Mouse (Mus musculus) small intestine, adult 2 months (tissue): ENCODE data around the gene Ift22. TPM values are rescaled to one million over a fixed set of nuclear protein-coding genes. Genes with fewer than 3 reads are reported as not detected.

ENCODE experiments used
- H3K27ac ChIP-seq: fragments of 200-500 bp; 2 replicates; pipeline ENCODE4 v1.5.1; 2012; ENCODE audit warnings: low read depth, low read length, control low read depth, inconsistent platforms; ENCODE audit not compliant: insufficient read depth
- H3K27me3 ChIP-seq: fragments of 200-500 bp; 2 replicates; pipeline ENCODE4 v1.6.1; 2012; ENCODE audit warnings: mild to moderate bottlenecking, moderate library complexity, low read length, inconsistent platforms; ENCODE audit not compliant: control insufficient read depth, insufficient read depth
- H3K36me3 ChIP-seq: fragments of 200-500 bp; 2 replicates; pipeline ENCODE4 v1.6.1; 2012; ENCODE audit warnings: mild to moderate bottlenecking, low read length, control low read depth, inconsistent platforms; ENCODE audit not compliant: control insufficient read depth, insufficient read depth
- H3K4me1 ChIP-seq: fragments of 200-500 bp; 2 replicates; pipeline ENCODE4 v1.6.1; 2012; ENCODE audit warnings: low read length, inconsistent platforms, mixed read lengths; ENCODE audit not compliant: control insufficient read depth, insufficient read depth, insufficient read length
- H3K4me3 ChIP-seq: fragments of 200-500 bp; 2 replicates; pipeline ENCODE4 v1.5.1; 2012; ENCODE audit warnings: low read depth, mild to moderate bottlenecking, control low read depth, inconsistent platforms, low read length, moderate library complexity
- CTCF ChIP-seq: fragments of 200-500 bp; IDR thresholded peaks from 2 replicates; pipeline ENCODE4 v1.5.1; 2012; ENCODE audit warnings: low read depth, mild to moderate bottlenecking, control low read depth, inconsistent platforms, low read length, moderate library complexity, mixed read lengths; ENCODE audit not compliant: insufficient replicate concordance, insufficient read length; ENCODE audit errors: extremely low read depth
- POLR2A ChIP-seq: fragments of 200-500 bp; IDR thresholded peaks from 2 replicates; pipeline ENCODE4 v1.6.1; 2012; ENCODE audit warnings: low read depth, mild to moderate bottlenecking, control low read depth, inconsistent platforms, low read length, moderate library complexity
- WGBS: fragments of 180-500 bp; shearing (Covaris S2); methylation state at CpG from one replicate; pipeline ENCODE4 v1.1.7; 2018; 5-methylcytosine and 5-hydroxymethylcytosine counted together
- polyA plus RNA-seq: library from polyadenylated mRNA; depleted of rRNA; stranded (reverse); fragments of >200 nt; gene quantifications from 2 replicates; pipeline ENCODE4 v1.2.3, GENCODE M21; 2012

Ift22 gene
- polyA plus RNA-seq, 1 experiment, result 11.1 TPM

DNA sequence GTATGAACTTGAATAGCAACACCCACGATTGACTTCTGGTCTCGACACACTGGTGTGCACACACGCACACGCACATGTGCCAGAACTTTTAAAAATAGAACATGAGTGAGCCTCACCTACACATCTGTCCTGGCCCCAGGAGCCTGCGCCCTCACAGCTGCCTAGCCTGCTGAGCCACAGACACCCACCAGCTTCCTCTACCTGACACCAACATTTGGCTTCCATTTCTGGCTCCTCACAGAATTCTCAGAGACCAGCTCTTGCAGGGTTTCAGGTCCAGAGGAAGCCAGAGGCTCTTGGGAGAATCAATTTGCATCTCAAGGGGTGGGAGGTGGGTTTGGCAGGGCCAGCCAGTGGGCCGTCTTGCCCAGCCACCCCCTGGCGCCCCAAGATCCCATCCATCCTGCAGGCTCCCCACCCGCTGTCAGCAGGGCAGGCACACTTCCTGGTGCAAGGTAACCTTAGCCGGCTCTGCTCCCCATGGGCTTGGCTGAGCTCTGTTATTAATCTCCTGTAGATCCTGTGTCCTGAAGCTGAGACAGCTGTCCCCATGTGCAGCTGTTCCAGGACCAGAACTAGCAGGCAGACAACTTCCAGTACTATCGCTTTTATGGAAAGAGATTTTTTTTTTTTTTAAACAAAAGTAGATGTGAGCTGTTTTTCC is 38.4 kb upstream of the Ift22 start:
- no peak for TF ChIP-seq POLR2A
- TF ChIP-seq CTCF, result no peak
- H3K27ac ChIP-seq, result no peak overlapping the region
- H3K27me3 ChIP-seq, result no peaks in the 10 kb centered on the region
- no peak overlapping the region for H3K4me3 ChIP-seq
- WGBS, result 49% methylated on average over 10 of the region's 10 CpGs
- no peaks in the 10 kb centered on the region for H3K4me1 ChIP-seq
- H3K36me3 ChIP-seq, result no peaks in the 10 kb centered on the region

DNA sequence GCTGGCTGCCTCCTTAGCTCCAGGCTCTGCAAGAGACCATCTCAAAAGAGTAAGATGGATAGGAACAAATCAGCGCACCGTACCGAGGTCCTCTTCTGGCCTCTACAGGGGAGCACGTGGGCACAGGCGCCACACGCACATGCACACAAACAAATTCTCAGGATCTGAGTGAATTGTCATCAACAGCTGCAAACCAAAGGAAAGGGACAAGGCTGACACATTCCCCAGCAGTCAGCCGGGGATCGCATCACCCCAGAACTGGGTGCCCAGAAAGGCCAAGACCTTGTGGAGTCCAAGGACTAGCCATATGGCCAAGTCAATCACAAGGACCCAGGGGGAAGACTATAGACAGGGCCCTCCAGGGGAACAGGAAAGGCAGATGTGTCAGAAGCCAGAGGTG is 35.5 kb upstream of the Ift22 start:
- Histone ChIP-seq H3K4me3 (no peak overlapping the region), H3K27me3 (no peaks in the 10 kb centered on the region), H3K4me1 (no peaks in the 10 kb centered on the region), H3K36me3 (no peaks in the 10 kb centered on the region), H3K27ac (no peak overlapping the region)
- TF ChIP-seq POLR2A (no peak), CTCF (no peak)
- 90% methylated on average over 8 of the region's 8 CpGs for WGBS

DNA sequence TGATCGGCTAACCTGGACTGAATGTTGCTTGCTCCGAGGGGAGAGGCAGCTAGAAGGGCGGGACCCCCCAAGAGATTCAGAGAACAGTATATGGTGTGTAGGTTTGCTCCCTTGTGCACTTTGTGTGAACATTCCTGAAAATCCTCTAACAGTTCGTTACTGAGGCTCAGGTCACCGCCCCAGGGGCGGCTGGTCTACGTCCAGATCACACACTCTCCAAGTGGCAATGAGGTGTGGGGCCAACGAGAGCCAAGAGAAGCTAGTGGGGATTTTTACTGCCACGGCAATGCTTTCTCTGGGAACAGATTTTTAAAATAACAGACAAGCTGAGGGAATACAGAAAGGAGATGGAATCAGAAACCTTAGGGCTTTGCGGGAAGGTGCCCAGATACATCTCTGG is 33.7 kb upstream of the Ift22 start:
- H3K27me3 ChIP-seq, result no peaks in the 10 kb centered on the region
- TF ChIP-seq CTCF, result no peak
- TF ChIP-seq POLR2A, result no peak
- no peaks in the 10 kb centered on the region for H3K4me1 ChIP-seq
- H3K4me3 ChIP-seq, result no peak overlapping the region
- no peaks in the 10 kb centered on the region for H3K36me3 ChIP-seq
- WGBS, result 68% methylated on average over 10 of the region's 10 CpGs
- H3K27ac ChIP-seq, result no peak overlapping the region

DNA sequence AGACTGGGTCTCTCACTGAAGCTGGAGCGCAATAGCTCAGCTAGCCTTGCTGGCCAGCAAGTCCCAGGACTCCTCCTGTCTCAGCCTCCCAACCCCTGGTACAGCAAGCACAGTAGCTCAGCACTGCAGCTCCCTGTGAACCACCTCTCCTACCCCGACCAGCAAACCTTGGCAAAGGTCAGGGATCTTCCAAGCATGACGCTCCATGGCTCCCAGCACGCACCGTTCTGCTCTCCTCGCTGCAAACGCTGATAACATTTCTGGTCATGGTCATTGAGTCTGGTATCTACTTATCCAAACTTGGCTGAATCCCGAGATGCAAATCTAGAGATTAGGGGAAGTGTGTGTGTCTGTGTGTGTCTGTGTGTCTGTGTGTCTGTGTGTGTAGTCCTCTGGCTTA is 27.8 kb upstream of the Ift22 start:
- no peaks in the 10 kb centered on the region for H3K4me1 ChIP-seq
- WGBS, result 61% methylated on average over 8 of the region's 8 CpGs
- H3K36me3 ChIP-seq, result no peaks in the 10 kb centered on the region
- H3K4me3 ChIP-seq, result no peak overlapping the region
- TF ChIP-seq CTCF (no peak), POLR2A (no peak)
- peaks cover 18% of the 10 kb centered on the region for H3K27me3 ChIP-seq
- H3K27ac ChIP-seq, result no peak overlapping the region

DNA sequence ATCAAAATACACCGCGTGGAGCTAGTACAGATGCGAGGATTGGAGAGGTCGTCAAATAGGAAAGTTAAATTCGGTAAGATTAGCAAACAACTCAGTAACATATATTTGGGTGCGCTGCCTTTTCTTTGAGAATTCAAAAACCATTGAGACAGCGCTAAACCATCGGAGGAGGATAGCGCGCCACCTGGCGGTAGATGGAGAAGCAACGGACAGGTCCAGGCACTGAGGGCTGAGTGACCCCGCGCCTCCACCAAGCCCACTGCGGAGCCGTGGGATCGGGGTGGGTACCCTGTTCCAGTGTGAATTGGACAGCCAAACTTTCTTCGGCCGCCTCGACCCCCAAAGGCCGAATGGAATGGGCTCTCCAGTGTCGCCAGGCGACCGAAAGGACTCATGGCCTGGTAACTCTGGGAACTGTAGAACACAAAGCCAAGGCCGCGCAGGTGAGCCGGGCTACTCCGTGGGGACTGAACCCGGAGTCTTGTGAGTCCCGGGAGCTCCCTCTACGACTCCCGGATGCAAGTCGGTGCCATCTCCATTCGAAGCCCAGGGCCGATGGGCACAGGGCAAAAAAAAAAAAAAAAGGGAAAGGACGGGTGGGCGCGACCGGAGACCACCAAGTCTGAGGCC is 26.5 kb upstream of the Ift22 start:
- TF ChIP-seq CTCF (peak; percentile 81), POLR2A (no peak)
- H3K4me1 ChIP-seq, result no peaks in the 10 kb centered on the region
- 6% methylated on average over 37 of the region's 39 CpGs for WGBS
- peaks cover 18% of the 10 kb centered on the region for H3K27me3 ChIP-seq
- H3K4me3 ChIP-seq, result no peak overlapping the region
- no peaks in the 10 kb centered on the region for H3K36me3 ChIP-seq
- no peak overlapping the region for H3K27ac ChIP-seq

DNA sequence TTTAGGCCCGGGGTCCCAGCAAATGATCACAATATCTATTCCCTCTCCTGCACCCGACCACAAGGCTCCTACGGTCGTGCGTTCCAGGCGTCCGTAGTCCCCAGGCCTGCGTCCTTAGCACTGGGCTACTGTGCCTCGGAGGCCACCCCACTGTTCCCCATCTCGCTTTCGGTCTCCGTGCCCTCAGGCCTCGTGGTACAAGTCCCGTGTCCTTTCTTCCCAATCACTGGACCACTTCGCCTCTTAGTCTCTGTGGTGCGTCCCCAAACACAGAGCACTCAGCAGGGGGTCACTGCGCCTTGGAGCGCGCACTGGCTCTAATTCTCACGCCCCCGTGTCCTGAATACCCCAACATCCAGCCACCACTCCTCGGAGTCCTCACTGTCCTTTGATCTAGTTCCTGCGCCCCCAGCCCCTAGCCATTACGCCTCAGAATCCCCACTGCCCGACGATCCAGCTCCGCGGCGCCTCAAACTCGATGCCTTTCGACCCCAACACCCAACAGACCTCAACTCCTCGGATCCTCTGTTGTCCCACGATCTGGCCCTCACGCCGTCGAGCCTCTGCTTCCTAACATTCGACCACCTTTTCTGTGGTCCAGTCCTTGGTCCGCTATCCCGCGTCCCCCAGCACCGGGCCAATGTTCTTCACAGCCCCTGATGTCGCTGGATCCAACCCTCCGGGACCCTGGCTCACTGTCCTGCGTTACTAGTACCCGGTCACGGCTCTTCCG is 25.7 kb upstream of the Ift22 start:
- TF ChIP-seq POLR2A, result no peak
- TF ChIP-seq CTCF, result no peak
- 6% methylated on average over 47 of the region's 47 CpGs for WGBS
- Histone ChIP-seq H3K4me1 (no peaks in the 10 kb centered on the region), H3K36me3 (no peaks in the 10 kb centered on the region), H3K27ac (no peak overlapping the region), H3K4me3 (no peak overlapping the region; the same call in 1 of the 2 replicates), H3K27me3 (peaks cover 18% of the 10 kb centered on the region)
